Mouse (Mus musculus): ENCODE measurements at regions not wholly inside any gene's neighbourhood (a gene's known extent, or its start where the extent isn't known, plus 50 kb on each side); places are given as distances from the start of the nearest gene placed in this dataset.

DNA sequence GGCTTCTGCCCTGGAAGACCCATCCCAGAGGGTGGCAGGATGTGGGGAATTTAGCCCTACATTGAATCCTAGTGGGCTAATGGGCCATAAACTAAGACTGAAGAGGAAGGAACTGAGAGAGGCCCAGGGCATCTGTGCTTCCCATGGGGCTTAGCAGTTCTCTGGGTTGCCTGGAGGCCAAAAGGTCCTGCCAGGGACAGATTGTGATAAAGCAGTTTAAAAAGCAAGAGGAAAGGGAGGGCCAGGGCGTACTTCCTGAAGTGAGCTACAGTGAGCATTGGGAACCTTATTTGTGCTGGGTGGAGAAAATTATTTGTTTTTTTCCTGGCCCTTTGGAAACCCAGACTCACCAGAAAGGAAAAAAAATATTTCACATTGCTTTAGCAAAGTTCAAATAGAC is 136.3 kb downstream of the Qrsl1 start:
- Histone ChIP-seq H3K9ac (ENCODE audit: low read length) (no peak overlapping the region), H3K4me1 (replicated peaks; ENCODE audit: control insufficient read depth, insufficient read depth, low read length) (no peaks in the 10 kb centered on the region), H3K4me2 (ENCODE audit: low read depth, low read length) (no peak overlapping the region), H3K36me3 (ENCODE audit: control insufficient read depth, insufficient read depth, low read length) (no peaks in the 10 kb centered on the region), H3K4me3 (ENCODE audit: low read length) (no peak overlapping the region), H3K27me3 (ENCODE audit: control insufficient read depth, insufficient read depth, low read depth, low read length) (no peaks in the 10 kb centered on the region), H3K9me3 (ENCODE audit: control insufficient read depth, low read length) (no peaks in the 10 kb centered on the region; the same call in 1 of the 2 replicates), H3K27ac (ENCODE audit: low read length) (no peak overlapping the region)
- WGBS: 82% methylated on average over 1 of the region's 1 CpGs
- no peak for ATAC-seq (ENCODE audit: low read depth)

DNA sequence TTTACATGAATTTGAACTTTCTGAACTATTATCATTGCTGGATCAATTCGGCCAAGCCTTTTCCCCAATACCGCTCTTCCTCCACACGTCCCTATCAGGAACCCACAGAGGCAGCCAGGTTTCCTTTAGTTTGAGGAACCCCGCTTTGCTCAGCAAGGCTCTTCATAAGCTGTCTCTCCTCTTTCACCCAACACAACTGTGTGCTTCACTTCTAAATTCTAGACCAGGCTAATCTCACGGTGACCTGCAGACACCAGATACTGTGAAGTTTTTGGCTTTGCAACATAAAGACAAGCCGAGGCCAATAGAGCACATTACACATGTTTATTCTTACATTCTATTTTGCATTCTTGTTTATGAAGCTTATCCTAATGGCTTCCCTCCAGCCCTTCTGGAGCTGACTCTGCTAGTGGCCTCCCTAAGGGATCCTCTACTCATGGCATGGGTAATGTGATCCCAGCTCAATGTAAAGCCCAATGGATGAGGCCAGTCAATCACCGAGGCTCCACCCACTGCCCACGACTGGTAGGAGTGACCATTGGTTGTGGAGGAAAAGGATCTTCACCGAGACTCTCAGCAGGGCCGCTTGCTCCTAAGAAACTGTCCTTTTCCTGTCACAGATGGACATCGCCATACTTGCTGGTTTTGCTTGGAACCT is 135.6 kb downstream of the Qrsl1 start:
- Histone ChIP-seq H3K27me3 (ENCODE audit: control insufficient read depth, insufficient read depth, low read depth, low read length) (no peaks in the 10 kb centered on the region), H3K4me3 (ENCODE audit: low read length) (no peak overlapping the region), H3K4me1 (replicated peaks; ENCODE audit: control insufficient read depth, insufficient read depth, low read length) (no peaks in the 10 kb centered on the region), H3K4me2 (ENCODE audit: low read depth, low read length) (no peak overlapping the region), H3K9me3 (ENCODE audit: control insufficient read depth, low read length) (no peaks in the 10 kb centered on the region; the same call in 1 of the 2 replicates), H3K9ac (ENCODE audit: low read length) (no peak overlapping the region), H3K36me3 (ENCODE audit: control insufficient read depth, insufficient read depth, low read length) (no peaks in the 10 kb centered on the region), H3K27ac (ENCODE audit: low read length) (no peak overlapping the region)
- no peak for ATAC-seq (ENCODE audit: low read depth)
- WGBS: 70% methylated on average over 11 of the region's 11 CpGs

DNA sequence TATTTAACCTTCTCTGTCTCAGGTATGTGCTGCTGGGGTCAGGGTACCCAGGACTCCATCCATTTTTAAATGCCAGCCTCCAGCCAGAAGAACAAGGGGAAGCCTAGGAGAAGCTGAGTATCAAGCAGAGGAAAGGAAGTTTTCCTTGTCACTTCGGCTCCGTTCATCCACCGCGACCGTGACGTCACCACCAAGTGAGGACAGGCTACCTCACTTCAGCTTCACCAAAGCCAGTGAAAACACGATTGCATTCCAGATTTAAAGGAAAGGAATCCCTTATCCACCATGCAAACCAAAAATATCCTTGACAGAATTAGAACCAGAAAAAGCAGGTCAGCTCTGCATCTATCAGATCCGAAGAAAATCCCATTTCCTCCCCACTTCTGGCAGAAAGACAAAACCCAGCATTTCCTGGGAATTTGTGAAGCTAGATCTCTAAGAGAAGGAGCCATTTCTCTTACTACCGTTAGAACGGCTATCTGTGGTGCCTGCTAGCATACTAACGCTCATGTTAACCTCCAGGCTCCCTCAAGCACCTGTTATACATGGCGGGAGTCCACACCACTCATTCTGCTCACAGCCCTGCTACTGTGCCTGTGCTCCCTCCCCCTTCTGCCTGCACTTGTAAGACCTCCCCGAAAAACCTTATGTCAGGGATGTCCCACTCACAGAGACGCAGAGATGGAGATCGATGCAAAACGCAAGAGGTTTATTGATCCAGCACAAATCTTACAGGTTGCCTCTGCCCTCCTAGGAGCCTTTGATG is 133.4 kb downstream of the Qrsl1 start:
- Histone ChIP-seq H3K27me3 (ENCODE audit: control insufficient read depth, insufficient read depth, low read depth, low read length) (no peaks in the 10 kb centered on the region), H3K9me3 (ENCODE audit: control insufficient read depth, low read length) (no peaks in the 10 kb centered on the region; the same call in 1 of the 2 replicates)
- WGBS: 82% methylated on average over 16 of the region's 16 CpGs

DNA sequence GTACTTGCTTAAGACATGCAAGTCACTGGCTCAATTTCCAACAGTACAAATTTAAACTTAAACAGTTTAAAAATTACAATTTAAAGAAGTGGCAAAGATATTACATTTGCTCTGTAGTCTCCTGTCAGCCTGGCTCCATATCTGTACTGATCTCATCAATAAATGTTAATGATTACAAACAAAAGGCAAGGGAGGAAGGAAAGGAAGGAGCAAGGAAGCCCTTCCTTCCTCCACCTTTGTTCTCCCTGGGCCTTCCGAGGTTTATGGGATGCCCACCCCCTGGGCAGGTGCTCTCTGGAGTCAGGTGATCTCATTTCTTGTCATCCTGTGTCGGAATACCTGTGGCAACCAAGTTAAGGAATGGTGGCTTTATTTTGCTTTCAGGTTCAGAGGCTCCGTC is 132.5 kb downstream of the Qrsl1 start:
- no peak for ATAC-seq (ENCODE audit: low read depth)
- H3K36me3 ChIP-seq (ENCODE audit: control insufficient read depth, insufficient read depth, low read length): no peaks in the 10 kb centered on the region
- WGBS: 66% methylated on average over 3 of the region's 3 CpGs
- H3K9ac ChIP-seq (ENCODE audit: low read length): no peak overlapping the region
- H3K27me3 ChIP-seq (ENCODE audit: control insufficient read depth, insufficient read depth, low read depth, low read length): no peaks in the 10 kb centered on the region
- H3K4me2 ChIP-seq (ENCODE audit: low read depth, low read length): no peak overlapping the region
- H3K27ac ChIP-seq (ENCODE audit: low read length): no peak overlapping the region
- no peaks in the 10 kb centered on the region; the same call in 1 of the 2 replicates for H3K9me3 ChIP-seq (ENCODE audit: control insufficient read depth, low read length)
- H3K4me1 ChIP-seq (replicated peaks; ENCODE audit: control insufficient read depth, insufficient read depth, low read length): no peaks in the 10 kb centered on the region
- no peak overlapping the region for H3K4me3 ChIP-seq (ENCODE audit: low read length)

More for the DNA sequence above, 133.4 kb downstream of the Qrsl1 start:
- H3K27ac ChIP-seq (ENCODE audit: low read length): no peak overlapping the region
- no peak overlapping the region for H3K4me2 ChIP-seq (ENCODE audit: low read depth, low read length)
- no peaks in the 10 kb centered on the region for H3K4me1 ChIP-seq (replicated peaks; ENCODE audit: control insufficient read depth, insufficient read depth, low read length)
- no peak overlapping the region for H3K4me3 ChIP-seq (ENCODE audit: low read length)
- H3K36me3 ChIP-seq (ENCODE audit: control insufficient read depth, insufficient read depth, low read length): no peaks in the 10 kb centered on the region
- no peak for ATAC-seq (ENCODE audit: low read depth)
- H3K9ac ChIP-seq (ENCODE audit: low read length): no peak overlapping the region

DNA sequence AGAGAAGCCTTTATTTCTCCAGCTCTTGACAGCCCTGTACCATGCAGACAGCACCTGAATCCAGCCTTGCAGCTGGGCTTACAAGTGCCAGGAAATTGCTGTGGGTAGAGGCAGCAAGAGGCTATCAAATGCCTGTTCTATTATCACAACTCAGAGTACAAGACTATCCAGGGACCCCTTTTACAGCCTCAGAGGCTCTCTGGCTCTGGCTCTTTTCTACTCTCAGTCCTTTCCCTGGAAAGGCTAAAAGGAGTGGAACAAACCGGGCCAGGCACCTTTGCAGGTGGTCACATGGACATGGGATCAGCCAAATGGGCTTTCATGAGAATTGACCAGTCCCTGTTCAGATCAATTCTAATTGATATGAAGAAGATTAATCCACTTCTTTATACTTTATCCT is 125.7 kb downstream of the Qrsl1 start:
- Histone ChIP-seq H3K27me3 (ENCODE audit: control insufficient read depth, insufficient read depth, low read depth, low read length) (no peaks in the 10 kb centered on the region), H3K4me3 (ENCODE audit: low read length) (no peak overlapping the region), H3K9me3 (ENCODE audit: control insufficient read depth, low read length) (no peaks in the 10 kb centered on the region), H3K9ac (ENCODE audit: low read length) (no peak overlapping the region), H3K36me3 (ENCODE audit: control insufficient read depth, insufficient read depth, low read length) (no peaks in the 10 kb centered on the region), H3K27ac (ENCODE audit: low read length) (no peak overlapping the region), H3K4me2 (ENCODE audit: low read depth, low read length) (no peak overlapping the region), H3K4me1 (replicated peaks; ENCODE audit: control insufficient read depth, insufficient read depth, low read length) (no peaks in the 10 kb centered on the region)
- no peak for ATAC-seq (ENCODE audit: low read depth)
- WGBS: 88% methylated on average over 1 of the region's 1 CpGs

DNA sequence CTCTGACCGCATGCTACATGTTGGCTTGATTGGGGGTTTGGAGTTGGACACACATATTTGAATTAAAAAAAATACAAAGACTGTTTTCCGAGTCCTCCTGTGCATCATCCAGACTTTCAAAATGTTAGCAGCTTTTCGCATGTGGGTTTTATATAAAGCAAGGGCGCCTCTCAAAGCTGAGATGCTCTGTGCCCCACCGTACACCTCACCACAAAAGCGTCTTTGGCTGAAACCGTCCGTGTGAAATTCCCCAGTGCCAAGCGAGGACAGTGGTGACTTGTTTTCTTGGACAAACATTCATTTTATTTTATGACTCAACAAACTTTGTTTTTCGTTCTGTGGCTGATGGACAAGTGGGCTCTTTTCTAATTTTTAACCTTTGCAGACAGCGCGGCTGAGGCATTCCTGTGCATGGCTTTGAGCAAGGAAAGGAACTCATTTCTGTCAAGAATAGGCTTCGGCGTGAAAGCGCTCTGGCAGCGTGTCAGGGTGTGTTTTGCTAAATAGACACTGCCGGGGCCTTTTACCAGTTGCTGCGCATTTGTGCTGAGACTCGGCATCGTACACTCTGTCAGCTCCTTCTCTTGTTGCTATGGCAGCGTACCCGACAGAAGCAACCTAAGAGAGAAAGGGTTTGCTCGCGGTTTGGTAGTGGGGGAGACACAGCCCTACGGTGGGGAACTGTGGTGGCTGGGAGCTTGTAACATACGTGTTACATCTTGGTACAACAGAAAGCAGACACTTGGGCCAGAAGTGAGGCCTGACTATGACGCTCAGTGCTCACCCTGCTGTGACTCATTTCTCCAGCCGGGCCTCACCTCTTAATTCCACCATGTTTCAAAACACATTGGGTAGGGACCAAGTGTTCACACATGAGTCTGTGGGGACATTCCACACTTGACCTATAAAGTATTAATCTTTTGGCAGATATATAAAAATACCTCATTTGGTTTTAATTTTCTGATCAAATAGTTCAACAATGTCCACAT is 123.6 kb downstream of the Qrsl1 start:
- Histone ChIP-seq H3K27me3 (ENCODE audit: control insufficient read depth, insufficient read depth, low read depth, low read length) (no peaks in the 10 kb centered on the region), H3K9me3 (ENCODE audit: control insufficient read depth, low read length) (peaks cover 6% of the 10 kb centered on the region), H3K27ac (ENCODE audit: low read length) (no peak overlapping the region), H3K4me2 (ENCODE audit: low read depth, low read length) (no peak overlapping the region), H3K36me3 (ENCODE audit: control insufficient read depth, insufficient read depth, low read length) (no peaks in the 10 kb centered on the region), H3K4me1 (replicated peaks; ENCODE audit: control insufficient read depth, insufficient read depth, low read length) (no peaks in the 10 kb centered on the region), H3K9ac (ENCODE audit: low read length) (no peak overlapping the region), H3K4me3 (ENCODE audit: low read length) (no peak overlapping the region)
- ATAC-seq (ENCODE audit: low read depth): no peak
- WGBS: 79% methylated on average over 28 of the region's 28 CpGs

DNA sequence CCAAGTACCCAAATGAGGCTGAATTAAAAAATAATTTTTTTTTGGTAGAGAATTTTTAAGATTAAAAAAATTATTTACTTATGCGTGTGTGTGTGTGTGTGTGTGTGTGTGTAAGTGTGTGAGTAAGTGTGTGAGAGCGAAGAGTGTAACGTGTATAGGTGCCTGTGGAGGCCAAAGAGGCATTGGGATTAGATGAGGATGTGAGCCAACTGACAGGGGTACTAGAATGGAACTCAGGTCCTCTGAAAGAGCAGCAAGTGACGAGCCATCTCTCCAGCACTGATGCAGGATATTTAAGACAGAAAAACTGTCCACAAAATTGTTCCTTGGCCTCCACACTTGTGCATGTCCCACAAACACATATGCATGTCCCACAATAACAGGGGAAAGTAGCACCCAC is 121.0 kb downstream of the Qrsl1 start:
- H3K36me3 ChIP-seq (ENCODE audit: control insufficient read depth, insufficient read depth, low read length): no peaks in the 10 kb centered on the region
- no peak overlapping the region for H3K4me2 ChIP-seq (ENCODE audit: low read depth, low read length)
- H3K27me3 ChIP-seq (ENCODE audit: control insufficient read depth, insufficient read depth, low read depth, low read length): no peaks in the 10 kb centered on the region
- H3K27ac ChIP-seq (ENCODE audit: low read length): no peak overlapping the region
- H3K9me3 ChIP-seq (ENCODE audit: control insufficient read depth, low read length): peaks cover 6% of the 10 kb centered on the region
- no peak overlapping the region for H3K4me3 ChIP-seq (ENCODE audit: low read length)
- ATAC-seq (ENCODE audit: low read depth): no peak
- no peak overlapping the region for H3K9ac ChIP-seq (ENCODE audit: low read length)
- 88% methylated on average over 4 of the region's 4 CpGs for WGBS
- H3K4me1 ChIP-seq (replicated peaks; ENCODE audit: control insufficient read depth, insufficient read depth, low read length): no peaks in the 10 kb centered on the region

DNA sequence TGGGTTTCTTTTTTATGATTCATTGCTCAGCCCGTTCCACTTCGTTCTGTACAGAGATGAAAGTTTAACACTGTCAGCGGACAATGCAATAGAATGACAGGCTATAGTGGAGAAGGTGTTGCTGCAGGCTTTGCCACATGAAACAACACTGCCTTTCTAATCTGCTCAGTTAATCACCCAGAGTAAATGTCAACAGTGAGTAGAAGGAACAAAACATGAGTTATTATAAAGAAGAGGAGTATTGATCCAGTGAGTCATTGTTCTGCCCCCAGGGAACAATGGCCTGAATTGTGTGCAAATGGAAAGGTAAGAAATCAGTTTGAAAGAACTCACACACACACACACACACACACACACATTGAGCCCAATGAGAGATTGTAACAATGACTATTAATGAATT is 118.2 kb downstream of the Qrsl1 start:
- Histone ChIP-seq H3K4me2 (ENCODE audit: low read depth, low read length) (no peak overlapping the region), H3K9me3 (ENCODE audit: control insufficient read depth, low read length) (peaks cover 6% of the 10 kb centered on the region), H3K4me1 (replicated peaks; ENCODE audit: control insufficient read depth, insufficient read depth, low read length) (no peaks in the 10 kb centered on the region), H3K27ac (ENCODE audit: low read length) (no peak overlapping the region), H3K4me3 (ENCODE audit: low read length) (no peak overlapping the region), H3K36me3 (ENCODE audit: control insufficient read depth, insufficient read depth, low read length) (no peaks in the 10 kb centered on the region), H3K27me3 (ENCODE audit: control insufficient read depth, insufficient read depth, low read depth, low read length) (no peaks in the 10 kb centered on the region), H3K9ac (ENCODE audit: low read length) (no peak overlapping the region)
- WGBS: 88% methylated on average over 3 of the region's 3 CpGs
- no peak for ATAC-seq (ENCODE audit: low read depth)

DNA sequence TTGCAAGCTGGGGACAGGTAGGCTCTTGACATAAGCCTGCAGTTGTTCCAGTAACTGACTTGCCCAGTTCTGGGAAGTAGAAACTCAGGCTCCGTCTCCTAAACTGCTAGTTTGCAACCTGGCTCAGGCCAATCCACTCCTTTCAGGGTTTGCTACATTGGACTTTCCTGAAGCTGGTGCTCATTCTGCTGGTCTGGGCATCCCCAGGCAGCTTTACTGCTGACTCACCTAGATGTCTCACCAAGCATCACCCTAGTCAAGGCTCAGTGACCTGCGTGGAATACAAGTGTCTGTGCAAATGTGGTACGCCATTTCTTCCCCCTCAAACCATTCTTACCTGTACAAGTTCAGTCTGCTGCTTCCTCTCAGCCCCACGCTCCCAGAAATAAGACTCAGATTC is 110.8 kb downstream of the Qrsl1 start:
- WGBS: 88% methylated on average over 4 of the region's 4 CpGs
- Histone ChIP-seq H3K36me3 (ENCODE audit: control insufficient read depth, insufficient read depth, low read length) (no peaks in the 10 kb centered on the region), H3K4me2 (ENCODE audit: low read depth, low read length) (no peak overlapping the region), H3K9me3 (ENCODE audit: control insufficient read depth, low read length) (no peaks in the 10 kb centered on the region), H3K27ac (ENCODE audit: low read length) (no peak overlapping the region), H3K9ac (ENCODE audit: low read length) (no peak overlapping the region), H3K27me3 (ENCODE audit: control insufficient read depth, insufficient read depth, low read depth, low read length) (no peaks in the 10 kb centered on the region), H3K4me3 (ENCODE audit: low read length) (no peak overlapping the region), H3K4me1 (replicated peaks; ENCODE audit: control insufficient read depth, insufficient read depth, low read length) (no peaks in the 10 kb centered on the region)
- ATAC-seq (ENCODE audit: low read depth): no peak
